Mouse (Mus musculus) forebrain, embryonic 11.5 days (tissue): ENCODE measurements at regions not wholly inside any gene's neighbourhood (a gene's known extent, or its start where the extent isn't known, plus 50 kb on each side); places are given as distances from the start of the nearest gene placed in this dataset.

ENCODE experiments used
- ATAC-seq: fragments of 200-750 bp; cut with Nextera tagmentation; replicated peaks from 2 replicates; pipeline ENCODE4 v1.8.0; 2017; ENCODE audit warnings: moderate TSS enrichment; ENCODE audit not compliant: low FRiP score
- DNase-seq: peaks from one replicate; pipeline ENCODE4 v3.0.0-alpha.2; 2017; ENCODE audit warnings: low spot score
- H3K27ac ChIP-seq: fragments of 300-500 bp; sonication (generic); 2 replicates; pipeline ENCODE4 v1.5.1; 2014; ENCODE audit warnings: low read depth, low read length
- H3K27me3 ChIP-seq: fragments of 300-500 bp; sonication (generic); 2 replicates; pipeline ENCODE4 v1.6.1; 2014; ENCODE audit warnings: mild to moderate bottlenecking, low read length, mixed read lengths; ENCODE audit not compliant: control insufficient read depth, insufficient read depth
- H3K36me3 ChIP-seq: fragments of 300-500 bp; sonication (generic); 2 replicates; pipeline ENCODE4 v1.6.1; 2014; ENCODE audit warnings: mild to moderate bottlenecking, low read length, moderate library complexity, mixed read lengths; ENCODE audit not compliant: control insufficient read depth, insufficient read depth
- H3K4me1 ChIP-seq: fragments of 300-500 bp; sonication (generic); replicated peaks from 2 replicates; pipeline ENCODE4 v1.6.1; 2014; ENCODE audit warnings: low read length, mixed read lengths; ENCODE audit not compliant: control insufficient read depth, insufficient read depth
- H3K4me2 ChIP-seq: fragments of 300-500 bp; sonication (generic); 2 replicates; pipeline ENCODE4 v1.6.1; 2014; ENCODE audit warnings: low read depth, mild to moderate bottlenecking, low read length, moderate library complexity, mixed read lengths; ENCODE audit not compliant: severe bottlenecking
- H3K4me3 ChIP-seq: fragments of 300-500 bp; sonication (generic); 2 replicates; pipeline ENCODE4 v1.5.1; 2014; ENCODE audit warnings: low read depth, low read length
- H3K9ac ChIP-seq: fragments of 300-500 bp; sonication (generic); 2 replicates; pipeline ENCODE4 v1.6.1; 2014; ENCODE audit warnings: low read length
- H3K9me3 ChIP-seq: fragments of 300-500 bp; sonication (generic); 2 replicates; pipeline ENCODE4 v1.6.1; 2016; ENCODE audit warnings: low read length, mixed read lengths; ENCODE audit not compliant: control insufficient read depth
- WGBS: fragments of 180-500 bp; shearing (Covaris S2); extraction: QIAGEN DNeasy Blood & Tissue Kit; methylation state at CpG from one replicate; pipeline ENCODE4 v1.1.7; 2014; 5-methylcytosine and 5-hydroxymethylcytosine counted together

DNA sequence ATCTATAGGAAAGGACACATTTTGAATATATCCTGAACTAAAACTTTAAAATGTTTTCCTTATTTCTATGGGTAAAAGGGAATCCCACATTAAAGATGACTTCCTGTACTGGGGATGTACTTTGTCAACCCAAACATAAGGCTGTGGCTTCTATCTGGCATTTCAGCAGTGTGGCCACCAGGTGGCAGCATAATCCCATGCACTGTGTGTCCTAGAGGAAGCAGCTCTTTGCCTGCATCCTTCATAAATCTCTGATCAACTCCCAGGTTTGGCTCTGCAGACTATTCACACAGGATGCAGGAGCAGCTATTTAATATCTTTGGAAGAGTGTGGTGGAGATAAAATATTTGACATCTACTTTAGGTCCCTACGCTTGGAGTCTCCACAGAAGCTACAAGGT, 59.1 kb downstream of the Bmp15 start:
- Histone ChIP-seq H3K9me3 (no peaks in the 10 kb centered on the region), H3K36me3 (no peaks in the 10 kb centered on the region), H3K9ac (no peak overlapping the region), H3K4me1 (no peaks in the 10 kb centered on the region), H3K27me3 (no peaks in the 10 kb centered on the region), H3K4me2 (no peak overlapping the region), H3K27ac (no peak overlapping the region), H3K4me3 (no peak overlapping the region)
- ATAC-seq (peak; percentile 51; the same call in 1 of the 2 replicates), DNase-seq (peak; percentile 77)
- 85% methylated on average over 1 of the region's 1 CpGs for WGBS

DNA sequence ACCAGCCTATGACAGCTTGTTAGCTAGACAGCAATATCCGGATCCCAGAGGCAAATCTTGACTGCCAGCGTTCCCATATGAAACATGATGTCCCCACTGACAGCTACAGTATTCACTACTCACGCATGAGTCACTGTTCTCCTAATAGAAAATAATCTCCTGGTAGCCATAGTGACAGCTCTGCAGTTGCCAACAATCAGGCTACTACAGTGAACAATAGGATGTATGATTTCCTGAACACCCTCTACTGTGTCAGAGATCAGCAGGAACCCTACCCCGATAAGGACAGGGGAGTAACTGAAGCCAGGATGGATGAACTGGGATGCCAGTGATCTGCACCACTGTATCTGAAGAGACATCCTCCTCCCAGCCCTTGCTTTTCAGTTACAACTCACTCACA, 62.0 kb downstream of the Bmp15 start:
- ATAC-seq (no peak), DNase-seq (no peak)
- no peak overlapping the region for H3K4me2 ChIP-seq
- H3K27ac ChIP-seq: no peak overlapping the region
- H3K9ac ChIP-seq: no peak overlapping the region
- no peaks in the 10 kb centered on the region for H3K36me3 ChIP-seq
- H3K4me1 ChIP-seq: no peaks in the 10 kb centered on the region
- 84% methylated on average over 4 of the region's 4 CpGs for WGBS
- H3K27me3 ChIP-seq: no peaks in the 10 kb centered on the region
- no peak overlapping the region for H3K4me3 ChIP-seq
- no peaks in the 10 kb centered on the region for H3K9me3 ChIP-seq

DNA sequence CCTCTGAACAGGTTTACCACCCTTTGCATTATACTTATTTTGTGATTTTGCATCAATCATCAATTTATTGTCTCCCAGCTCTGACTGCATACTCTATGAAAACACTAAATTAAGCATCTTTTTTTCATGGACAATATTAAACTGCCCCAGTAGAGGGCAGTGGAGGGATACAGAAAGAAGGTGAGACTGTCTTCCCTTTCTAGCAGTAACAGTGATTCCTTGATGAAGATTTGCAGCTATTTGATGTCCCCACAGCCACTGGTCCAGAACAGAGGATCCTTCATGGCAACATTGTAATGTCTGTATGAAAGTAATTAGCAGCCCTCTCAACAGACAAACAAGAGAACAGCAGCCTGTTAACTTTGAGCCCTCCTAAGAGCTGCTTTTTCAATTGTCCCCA, 66.5 kb downstream of the Bmp15 start:
- no peaks in the 10 kb centered on the region for H3K4me1 ChIP-seq
- H3K4me2 ChIP-seq: no peak overlapping the region
- H3K9ac ChIP-seq: no peak overlapping the region
- ATAC-seq (no peak), DNase-seq (no peak)
- H3K27ac ChIP-seq: no peak overlapping the region
- no peaks in the 10 kb centered on the region for H3K27me3 ChIP-seq
- no peak overlapping the region for H3K4me3 ChIP-seq
- no peaks in the 10 kb centered on the region for H3K36me3 ChIP-seq
- no peaks in the 10 kb centered on the region for H3K9me3 ChIP-seq

DNA sequence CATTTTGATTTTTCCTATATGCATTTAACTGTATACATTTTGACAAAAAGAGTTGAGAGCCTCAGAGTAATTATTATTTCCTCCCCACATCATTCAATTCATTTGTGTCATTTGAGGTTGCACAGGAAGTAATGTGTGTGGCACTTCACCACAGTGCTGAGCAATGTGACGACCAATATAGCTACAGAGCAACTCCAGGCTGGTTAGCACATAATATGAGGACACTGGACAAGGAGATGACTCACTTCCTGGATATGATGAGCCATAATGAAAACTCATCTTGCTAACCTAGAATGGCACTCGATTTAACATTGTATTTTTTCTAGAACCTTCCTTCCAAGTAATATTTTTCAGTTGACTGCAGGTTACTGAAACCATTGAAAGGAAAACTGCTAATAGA, 67.6 kb downstream of the Bmp15 start:
- Histone ChIP-seq H3K9ac (no peak overlapping the region), H3K27ac (no peak overlapping the region), H3K9me3 (no peaks in the 10 kb centered on the region), H3K27me3 (no peaks in the 10 kb centered on the region), H3K4me1 (no peaks in the 10 kb centered on the region), H3K36me3 (no peaks in the 10 kb centered on the region), H3K4me2 (no peak overlapping the region), H3K4me3 (no peak overlapping the region)
- ATAC-seq (no peak), DNase-seq (no peak)
- WGBS: 68% methylated on average over 2 of the region's 2 CpGs
